Mouse (Mus musculus) bone marrow, adult 2 months (tissue): ENCODE measurements around the gene Hebp1. TPM values are rescaled to one million over a fixed set of nuclear protein-coding genes. Genes with fewer than 3 reads are reported as not detected.

Experiments used
- H3K27ac ChIP-seq: fragments of 200-500 bp; 2 replicates; pipeline ENCODE4 v1.5.1; 2012; ENCODE audit warnings: low read depth, mild to moderate bottlenecking, control low read depth, inconsistent platforms, low read length; ENCODE audit not compliant: control insufficient read depth, poor library complexity, insufficient read depth
- H3K4me1 ChIP-seq: fragments of 200-500 bp; 2 replicates; pipeline ENCODE4 v1.6.1; 2011; ENCODE audit warnings: low read length; ENCODE audit not compliant: control insufficient read depth, insufficient read depth
- H3K4me3 ChIP-seq: fragments of 200-500 bp; replicated peaks from 2 replicates; pipeline ENCODE3; 2011; ENCODE audit warnings: mild to moderate bottlenecking, low read depth, low read length, control low read depth; ENCODE audit not compliant: control insufficient read depth
- CTCF ChIP-seq: fragments of 200-500 bp; IDR thresholded peaks from 2 replicates; pipeline ENCODE4 v1.5.1; 2011; ENCODE audit warnings: low read length, control low read depth; ENCODE audit not compliant: control insufficient read depth, insufficient read depth
- POLR2A ChIP-seq: fragments of 200-500 bp; IDR thresholded peaks from 2 replicates; pipeline ENCODE4 v1.6.1; 2011; ENCODE audit warnings: low read depth, mild to moderate bottlenecking, control low read depth, low read length, borderline replicate concordance; ENCODE audit not compliant: control insufficient read depth
- WGBS: fragments of 180-500 bp; shearing (Covaris S2); methylation state at CpG from one replicate; pipeline ENCODE4 v1.1.7; 2018; 5-methylcytosine and 5-hydroxymethylcytosine counted together
- polyA plus RNA-seq: library from polyadenylated mRNA; stranded (reverse); fragments of >200 nt; gene quantifications from 2 replicates; pipeline ENCODE4 v1.2.4, GENCODE M21; 2011; ENCODE audit warnings: low replicate concordance; ENCODE audit not compliant: missing spikeins, insufficient read depth, insufficient read length

Hebp1 gene
- polyA plus RNA-seq, 1 experiment: 103 TPM

GRCm38 (mm10) chr6:135182925-135183324, 14.9 kb downstream of the Hebp1 start:
- no peak for TF ChIP-seq POLR2A
- TF ChIP-seq CTCF: peak; percentile 42
- peaks cover 1% of the 10 kb centered on the region; the same call in 1 of the 2 replicates for H3K4me1 ChIP-seq
- WGBS: 48% methylated on average over 5 of the region's 5 CpGs
- H3K4me3 ChIP-seq: no peak overlapping the region
- H3K27ac ChIP-seq: no peak overlapping the region

DNA sequence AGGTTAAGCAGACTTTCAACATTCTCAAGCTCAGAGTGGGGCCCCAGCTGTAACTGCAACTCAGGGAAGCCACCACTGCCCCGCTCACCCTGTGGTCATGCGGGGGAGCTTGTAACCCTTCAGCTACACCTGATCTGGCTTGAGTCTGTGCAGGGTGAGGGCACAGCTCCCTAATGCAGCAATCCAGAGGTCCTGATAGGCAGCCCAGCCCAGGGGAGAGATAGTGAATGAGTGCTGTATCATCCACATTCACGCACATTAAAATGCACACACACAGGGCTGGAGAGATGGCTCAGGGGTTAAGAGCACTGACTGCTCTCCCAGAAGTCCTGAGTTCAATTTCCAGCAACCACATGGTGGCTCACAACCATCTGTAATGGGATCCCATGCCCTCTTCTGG, 19.2 kb downstream of the Hebp1 start:
- TF ChIP-seq CTCF (no peak), POLR2A (no peak)
- Histone ChIP-seq H3K4me3 (no peak overlapping the region), H3K27ac (no peak overlapping the region), H3K4me1 (peaks cover under 1% of the 10 kb centered on the region; the same call in 1 of the 2 replicates)
- WGBS: 39% methylated on average over 3 of the region's 3 CpGs

- TF ChIP-seq POLR2A (no peak), CTCF (no peak)
- Histone ChIP-seq H3K4me1 (no peaks in the 10 kb centered on the region; the same call in 1 of the 2 replicates), H3K4me3 (no peak overlapping the region), H3K27ac (no peak overlapping the region)
These were observed 20.6 kb downstream of the Hebp1 start for GRCm38 (mm10) chr6:135177271-135177670.

- no peak for TF ChIP-seq CTCF
- TF ChIP-seq POLR2A: no peak
- Histone ChIP-seq H3K4me3 (no peak overlapping the region), H3K4me1 (no peaks in the 10 kb centered on the region; the same call in 1 of the 2 replicates), H3K27ac (no peak overlapping the region)
- WGBS: 89% methylated on average over 1 of the region's 1 CpGs
These were observed 22.8 kb downstream of the Hebp1 start for GRCm38 (mm10) chr6:135175014-135175413.

- H3K4me1 ChIP-seq: peaks cover 2% of the 10 kb centered on the region
- TF ChIP-seq POLR2A (no peak), CTCF (no peak)
- 86% methylated on average over 14 of the region's 14 CpGs for WGBS
- H3K27ac ChIP-seq: no peak overlapping the region
- H3K4me3 ChIP-seq: no peak overlapping the region
These were observed 26.1 kb downstream of the Hebp1 start for GRCm38 (mm10) chr6:135171736-135172135.

DNA sequence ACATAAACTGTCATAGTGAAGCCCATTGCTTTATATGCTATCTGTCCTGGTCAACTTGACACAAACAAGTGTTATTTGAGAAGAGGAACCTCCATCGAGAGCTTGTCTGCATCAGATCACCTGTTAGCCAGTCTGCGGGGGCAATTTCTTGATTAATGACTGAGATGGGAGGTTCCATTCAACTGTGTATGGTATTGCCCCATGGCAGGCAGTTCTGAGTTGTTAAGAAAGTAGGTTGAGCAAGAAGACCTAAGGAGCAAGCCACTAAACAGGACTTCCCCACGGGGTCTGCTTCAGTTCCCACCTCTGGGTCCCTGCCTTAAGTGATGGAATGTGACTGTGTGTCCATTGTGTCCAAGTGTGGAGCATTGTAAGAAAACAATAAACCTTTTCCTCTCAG, 28.6 kb downstream of the Hebp1 start:
- no peak for TF ChIP-seq POLR2A
- TF ChIP-seq CTCF: no peak
- no peak overlapping the region for H3K27ac ChIP-seq
- WGBS: 34% methylated on average over 3 of the region's 3 CpGs
- no peak overlapping the region for H3K4me3 ChIP-seq
- peaks cover 3% of the 10 kb centered on the region for H3K4me1 ChIP-seq

GRCm38 (mm10) chr6:135168471-135168870, 29.4 kb downstream of the Hebp1 start:
- TF ChIP-seq POLR2A (no peak), CTCF (no peak)
- WGBS: 78% methylated on average over 6 of the region's 6 CpGs
- peak overlapping the region; percentile 91 for H3K4me3 ChIP-seq
- H3K4me1 ChIP-seq: peaks cover 3% of the 10 kb centered on the region
- no peak overlapping the region for H3K27ac ChIP-seq

DNA sequence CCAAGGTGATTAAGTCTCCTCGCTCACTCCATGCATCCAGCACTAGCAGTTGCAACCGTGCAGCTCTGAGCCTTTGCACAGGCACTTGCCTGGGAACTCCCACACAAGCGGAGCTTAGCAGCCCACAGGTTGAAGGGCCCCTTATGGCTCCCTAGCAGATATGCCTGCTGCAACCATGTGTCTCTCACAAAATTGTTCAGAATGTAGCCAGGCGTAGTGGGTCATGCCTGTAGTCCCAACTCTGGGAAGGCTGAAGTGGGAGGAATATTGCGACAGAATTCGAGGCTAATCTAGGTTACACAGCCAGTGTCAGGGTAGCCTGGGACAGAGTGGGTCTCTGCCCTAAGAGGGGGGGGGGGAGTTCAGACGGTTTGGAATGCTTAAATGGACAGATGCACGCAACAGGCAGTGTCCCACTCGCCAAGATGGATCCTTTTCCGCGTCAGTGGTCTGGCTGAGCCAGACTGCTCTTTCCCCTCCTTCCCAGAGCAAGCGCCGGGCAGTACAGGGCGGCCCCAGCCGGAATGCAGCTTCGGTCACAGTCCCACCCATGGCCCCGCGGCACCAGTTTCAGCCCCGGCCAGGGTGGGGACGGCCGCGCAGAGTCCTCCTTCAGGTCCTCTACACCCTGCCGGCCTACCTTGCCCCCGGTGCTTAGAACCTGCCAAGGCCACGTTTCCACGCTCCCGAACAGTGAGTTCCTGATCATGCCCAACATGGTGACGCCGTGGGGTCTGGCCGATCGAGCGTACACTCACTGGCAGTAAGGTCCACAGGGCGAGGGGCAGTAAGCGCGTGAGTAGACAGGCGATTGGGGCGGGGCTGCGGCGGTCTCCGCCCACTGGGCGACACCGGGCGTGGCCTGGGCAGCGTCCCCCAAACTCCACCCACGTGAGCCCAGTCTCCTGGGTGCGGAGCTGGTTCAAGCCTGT, 30.2 kb downstream of the Hebp1 start:
- Histone ChIP-seq H3K4me3 (peak overlapping the region; percentile 91), H3K4me1 (peaks cover 3% of the 10 kb centered on the region), H3K27ac (peak overlapping the region; percentile 75)
- 7% methylated on average over 46 of the region's 46 CpGs for WGBS
- peak; percentile 98 for TF ChIP-seq POLR2A
- TF ChIP-seq CTCF: no peak
